Mouse (Mus musculus) cortical plate, adult 2 months (tissue): ENCODE measurements at regions not wholly inside any gene's neighbourhood (a gene's known extent, or its start where the extent isn't known, plus 50 kb on each side); places are given as distances from the start of the nearest gene placed in this dataset.

Source experiments
- CTCF ChIP-seq: fragments of 200-500 bp; IDR thresholded peaks from 2 replicates; pipeline ENCODE4 v1.5.1; 2011; ENCODE audit warnings: mild to moderate bottlenecking, control low read depth, low read length; ENCODE audit not compliant: insufficient read depth; ENCODE audit errors: extremely low read depth
- POLR2A ChIP-seq: fragments of 200-500 bp; IDR thresholded peaks from 2 replicates; pipeline ENCODE4 v1.6.1; 2011; ENCODE audit warnings: mild to moderate bottlenecking, low read length, control low read depth; ENCODE audit not compliant: insufficient read depth; ENCODE audit errors: extremely low read depth

- no peak for TF ChIP-seq CTCF
- TF ChIP-seq POLR2A = no peak
Observed at GRCm38 (mm10) chr9:41556888-41557287, 395.4 kb upstream of the Ubash3b start.
